Mouse (Mus musculus): ENCODE measurements at regions not wholly inside any gene's neighbourhood (a gene's known extent, or its start where the extent isn't known, plus 50 kb on each side); places are given as distances from the start of the nearest gene placed in this dataset.
A peak's percentile ranks its signal among the peaks of the same experiment; 100 is the strongest.

DNA sequence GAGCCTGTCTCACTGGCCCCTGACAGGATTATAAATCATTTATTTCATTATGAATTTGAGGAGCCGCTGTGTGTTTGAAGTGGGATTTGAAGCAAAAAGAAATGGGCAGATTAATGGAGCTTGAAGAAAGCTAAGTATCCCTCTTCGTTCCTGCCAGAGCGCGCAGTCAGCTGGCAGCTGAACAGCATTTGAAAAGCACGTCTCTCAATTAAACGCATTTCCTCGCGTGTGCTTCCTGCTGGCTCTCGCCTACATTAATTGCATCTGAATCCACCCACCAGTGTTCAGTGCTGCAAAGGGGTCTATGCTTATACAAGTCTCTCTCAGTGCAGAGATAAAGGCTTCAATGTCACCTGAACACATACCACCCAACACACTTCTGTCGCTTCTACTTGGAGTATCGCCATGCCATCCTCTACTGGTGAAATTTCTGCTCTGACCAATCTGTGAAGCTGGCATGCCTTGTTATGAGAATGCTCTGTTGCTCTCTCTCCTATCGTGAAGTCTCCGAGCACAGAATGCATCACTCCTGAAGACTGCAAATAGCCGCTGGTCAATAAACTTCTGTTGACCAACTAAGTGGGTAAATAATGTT, 235.3 kb downstream of the Mycn start:
- DNase-seq (ENCODE audit: low spot score), result no peak

DNA sequence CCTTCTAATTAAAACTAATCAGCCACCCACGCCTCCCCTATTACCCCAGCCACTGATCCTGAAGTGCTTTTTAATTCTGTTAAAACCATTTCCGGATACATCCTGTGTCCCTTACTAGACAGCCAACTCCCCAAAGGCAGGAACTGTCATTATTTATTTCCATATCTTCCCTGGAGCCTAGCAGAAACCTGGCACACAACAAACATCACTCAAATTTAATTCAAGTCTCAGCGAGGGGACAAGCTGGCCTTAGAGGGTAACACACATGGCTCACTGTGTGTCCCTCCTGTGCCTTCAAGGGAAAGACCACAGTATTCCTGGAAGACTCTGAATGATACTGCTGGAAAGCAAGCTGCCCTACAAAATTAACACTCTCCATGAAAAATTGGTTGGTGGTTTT, 240.0 kb downstream of the Mycn start:
- DNase-seq (ENCODE audit: low spot score), result no peak

- no peak for DNase-seq (ENCODE audit: low spot score)
These were observed 240.6 kb downstream of the Mycn start for GRCm38 (mm10) chr12:12701060-12701667.

GRCm38 (mm10) chr12:12693838-12694777, 247.6 kb downstream of the Mycn start:
- peak; percentile 85 for DNase-seq (ENCODE audit: low spot score)

GRCm38 (mm10) chr12:12687376-12687775, 254.3 kb downstream of the Mycn start:
- no peak for DNase-seq (ENCODE audit: low spot score)

GRCm38 (mm10) chr12:12685217-12685522, 256.5 kb downstream of the Mycn start:
- no peak for DNase-seq (ENCODE audit: low spot score)

GRCm38 (mm10) chr12:12684481-12685216, 257.1 kb downstream of the Mycn start:
- DNase-seq (ENCODE audit: low spot score), result peak; percentile 57

DNA sequence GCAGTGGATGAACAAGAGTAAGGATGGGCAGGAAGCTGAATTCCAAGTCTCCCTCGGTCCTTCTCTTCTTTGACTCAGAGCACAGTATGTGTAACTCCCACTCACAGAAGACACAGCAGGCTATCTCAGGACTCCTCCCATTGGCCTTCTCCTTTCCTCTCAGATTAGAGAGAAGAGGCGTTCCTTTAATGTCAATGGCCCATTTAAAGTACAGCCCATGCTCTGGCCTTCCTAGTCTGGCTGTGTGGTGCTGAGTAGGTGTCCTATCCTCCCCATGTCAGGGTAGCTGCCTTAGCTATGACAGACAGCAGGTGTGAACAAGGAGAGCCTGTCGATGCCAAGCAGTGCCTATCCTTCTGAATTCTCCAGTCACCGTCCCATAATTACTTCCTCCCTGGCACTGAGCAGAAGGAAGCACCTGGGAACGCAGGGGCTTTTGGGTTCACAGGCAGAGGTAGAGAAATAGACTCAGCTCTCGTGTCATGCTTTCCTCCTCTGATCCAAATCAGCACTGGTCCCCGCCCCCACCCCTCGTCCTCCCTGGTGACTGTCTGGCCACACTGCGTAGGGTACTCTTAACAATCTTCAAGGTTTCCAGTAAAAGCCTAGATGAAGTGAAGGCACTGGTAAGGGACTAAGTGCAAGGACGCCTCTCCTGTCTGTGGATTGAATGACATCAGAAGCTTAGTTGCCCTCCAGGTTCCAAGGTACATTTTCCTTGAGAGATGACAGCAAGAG, 257.8 kb downstream of the Mycn start:
- DNase-seq (ENCODE audit: low spot score), result no peak

- peak; percentile 83 for DNase-seq (ENCODE audit: low spot score)
These were observed 260.6 kb downstream of the Mycn start for GRCm38 (mm10) chr12:12681101-12681500.

GRCm38 (mm10) chr12:12680371-12680921, 261.3 kb downstream of the Mycn start:
- DNase-seq (ENCODE audit: low spot score), result peak; percentile 93

DNA sequence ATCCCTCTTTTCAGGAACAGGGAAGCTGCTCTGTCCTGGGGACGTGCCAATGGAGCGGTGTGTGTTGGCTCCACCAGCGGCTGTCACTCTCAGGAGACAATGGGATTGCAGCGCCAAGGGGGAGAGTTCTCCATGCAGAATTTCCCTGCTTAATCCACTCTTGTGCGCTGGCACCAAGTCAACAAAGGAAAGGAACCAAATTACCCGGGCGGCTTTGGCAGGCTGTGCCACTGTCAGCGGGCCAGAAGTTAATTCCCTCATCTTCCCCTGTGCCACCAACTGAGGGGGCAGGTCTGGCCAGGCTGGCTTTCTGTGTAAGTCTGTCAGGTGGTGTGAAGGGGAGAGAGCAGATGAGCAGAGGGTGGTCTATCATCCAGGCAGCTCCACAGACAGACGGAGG, 265.0 kb downstream of the Mycn start:
- DNase-seq (ENCODE audit: low spot score), result no peak

GRCm38 (mm10) chr12:12669931-12670330, 271.8 kb downstream of the Mycn start:
- DNase-seq (ENCODE audit: low spot score), result no peak

DNA sequence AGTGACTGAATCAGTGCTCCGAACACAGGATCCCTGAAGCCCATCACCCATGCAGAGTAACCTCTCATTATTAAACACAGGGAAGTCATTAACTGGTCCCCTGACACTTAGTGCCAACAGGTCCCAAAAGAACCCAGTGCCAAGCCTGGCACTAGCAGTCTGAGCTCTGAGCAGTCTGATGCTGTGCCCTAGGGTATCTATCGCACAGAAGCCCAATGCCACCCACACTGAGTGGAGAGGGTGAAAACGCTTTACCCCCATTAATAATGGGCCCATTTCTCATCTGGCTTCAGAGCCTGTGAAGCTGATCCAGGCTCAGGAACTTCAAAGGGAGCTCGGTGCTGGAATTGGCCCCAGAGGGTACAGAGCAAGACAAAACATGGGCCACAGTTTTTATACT, 272.8 kb downstream of the Mycn start:
- DNase-seq (ENCODE audit: low spot score), result no peak

- peak; percentile 66 for DNase-seq (ENCODE audit: low spot score)
These were observed 286.1 kb downstream of the Mycn start for GRCm38 (mm10) chr12:12655611-12656010.

GRCm38 (mm10) chr12:12655184-12655583, 286.5 kb downstream of the Mycn start:
- DNase-seq (ENCODE audit: low spot score), result peak; percentile 67

GRCm38 (mm10) chr12:12652361-12652760, 289.4 kb downstream of the Mycn start:
- DNase-seq (ENCODE audit: low spot score), result no peak

- DNase-seq (ENCODE audit: low spot score), result no peak
These were observed 291.4 kb downstream of the Mycn start for GRCm38 (mm10) chr12:12650309-12650708.

GRCm38 (mm10) chr12:12647467-12647866, 294.2 kb downstream of the Mycn start:
- no peak for DNase-seq (ENCODE audit: low spot score)

GRCm38 (mm10) chr12:12645183-12645582, 296.5 kb downstream of the Mycn start:
- no peak for DNase-seq (ENCODE audit: low spot score)

DNA sequence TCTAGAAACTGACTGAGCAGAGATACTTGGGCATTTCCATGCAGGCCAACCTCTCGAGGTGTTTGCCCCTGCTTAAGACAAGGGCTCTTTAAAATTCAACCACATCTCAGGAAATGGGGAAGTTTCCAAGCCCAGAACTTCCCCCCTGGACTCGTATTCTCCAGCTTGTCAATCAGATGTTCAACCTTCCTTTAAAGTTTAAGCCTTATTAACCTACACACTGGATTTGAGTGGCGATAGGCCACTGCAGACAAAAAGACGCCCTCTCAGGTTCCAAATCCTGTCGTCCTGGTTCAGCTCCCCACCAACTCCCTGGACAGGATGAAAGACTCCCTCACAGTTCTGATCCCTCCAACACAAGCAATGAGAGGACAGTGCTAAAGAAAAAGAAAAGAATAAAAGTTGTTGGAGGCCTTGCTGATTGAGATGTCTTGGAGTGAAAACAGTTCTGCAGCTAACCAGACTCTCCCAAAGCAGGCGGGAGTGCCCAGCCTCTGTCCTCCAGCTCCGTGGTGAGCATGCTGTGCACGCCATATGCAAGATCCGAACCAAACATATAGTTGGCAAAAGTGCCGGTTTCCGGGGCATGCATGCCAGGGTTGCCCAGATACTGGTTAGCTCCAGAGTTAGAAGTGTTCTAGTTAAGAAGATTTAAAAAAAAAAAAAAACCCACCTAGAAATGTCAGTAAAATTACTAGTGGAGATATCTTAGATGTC, 298.3 kb downstream of the Mycn start:
- no peak for DNase-seq (ENCODE audit: low spot score)

GRCm38 (mm10) chr12:12635308-12635707, 306.4 kb downstream of the Mycn start:
- DNase-seq (ENCODE audit: low spot score), result no peak
